Mouse (Mus musculus) mesoderm, embryonic 11.5 days (tissue): ENCODE measurements around the gene Olfr288.

Experiments
- DNase-seq: peaks from one replicate; pipeline ENCODE4 v3.0.0-alpha.2; 2012; ENCODE audit warnings: low read depth, low spot score

The Olfr288 gene

GRCm38 (mm10) chr15:98195442-98195841 lies at the start of gene Olfr288:
Olfr288 (minus strand) TSS chr15:98195542.
- no peak for DNase-seq

- DNase-seq, result no peak
These were observed 40.1 kb upstream of the Olfr288 start for GRCm38 (mm10) chr15:98235442-98235841.

- no peak for DNase-seq
These were observed 39.0 kb upstream of the Olfr288 start, which contains the start of gene Olfr286 for GRCm38 (mm10) chr15:98234350-98234749. Olfr286 (minus strand) TSS chr15:98234450.

DNA sequence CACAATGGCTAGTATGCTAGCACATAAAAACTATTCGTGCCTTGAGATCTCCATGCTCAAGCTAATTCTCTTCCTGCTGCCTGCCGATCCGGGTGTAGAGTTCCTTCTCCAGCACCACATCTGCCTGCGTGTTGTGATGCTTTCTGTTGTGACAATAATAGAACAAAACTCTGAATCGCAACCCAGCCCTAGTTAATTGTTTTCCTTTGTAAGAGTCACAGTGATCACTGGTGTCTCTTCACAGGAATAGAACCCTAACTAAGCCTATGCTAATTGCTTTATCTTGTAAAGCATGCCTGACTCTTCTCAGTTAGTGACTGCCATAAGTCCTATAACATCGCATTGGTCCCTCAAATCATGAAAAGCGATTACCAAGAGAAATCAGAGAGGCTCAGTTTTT lies 30.8 kb upstream of the Olfr288 start:
- no peak for DNase-seq

GRCm38 (mm10) chr15:98225610-98226009 lies 30.3 kb upstream of the Olfr288 start:
- no peak for DNase-seq

DNA sequence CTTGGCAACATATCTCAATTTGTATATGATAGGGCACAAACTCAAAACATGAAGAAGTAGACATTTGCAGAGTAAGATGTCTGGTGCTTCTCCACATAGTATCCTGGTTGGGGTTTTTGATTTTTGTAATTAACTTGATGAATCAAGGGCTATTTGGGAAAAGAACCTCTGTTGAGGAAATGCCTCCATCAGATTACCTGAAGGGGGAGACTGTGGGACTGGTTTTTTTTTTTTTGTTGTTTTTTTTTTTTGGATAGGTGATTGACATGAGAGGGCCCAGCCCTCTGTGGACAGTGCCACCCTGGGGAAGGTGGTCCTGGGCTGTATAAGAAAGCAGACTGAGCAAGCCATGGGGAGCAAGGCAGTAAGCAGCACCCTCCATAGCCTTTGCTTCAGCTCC lies 27.0 kb upstream of the Olfr288 start:
- no peak for DNase-seq

GRCm38 (mm10) chr15:98220877-98221276 lies 25.5 kb upstream of the Olfr288 start, which contains the start of the genes Gm44579 and Olfr287:
Gm44579 (minus strand) TSS chr15:98220977.
Olfr287 (minus strand) TSS chr15:98221056.
- no peak for DNase-seq

DNA sequence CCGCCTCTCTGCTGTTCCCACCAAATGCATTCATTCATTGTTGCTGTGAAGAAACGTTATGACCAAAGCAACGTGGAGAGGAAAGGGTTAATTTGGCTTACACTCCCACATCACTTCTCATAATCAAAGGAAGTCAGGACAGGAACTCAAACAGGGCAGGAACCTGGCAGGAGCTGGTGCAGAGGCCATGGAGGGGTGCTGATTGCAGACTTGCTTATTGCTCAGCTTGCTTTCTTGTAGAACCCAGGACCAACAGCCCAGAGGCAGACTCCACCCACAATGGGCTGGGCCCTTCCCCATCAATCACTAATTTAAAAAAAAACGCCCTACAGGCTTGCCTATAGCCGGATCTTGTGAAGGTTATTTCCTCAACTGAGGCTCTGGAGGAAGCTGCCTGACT lies 18.8 kb upstream of the Olfr288 start:
- DNase-seq, result no peak

- no peak for DNase-seq
These were observed 18.1 kb upstream of the Olfr288 start for GRCm38 (mm10) chr15:98213336-98213870.

GRCm38 (mm10) chr15:98209676-98210075 lies 14.3 kb upstream of the Olfr288 start:
- DNase-seq, result no peak

GRCm38 (mm10) chr15:98184456-98184855 lies 10.9 kb downstream of the Olfr288 start:
- DNase-seq, result no peak

- DNase-seq, result no peak
These were observed 13.3 kb downstream of the Olfr288 start for GRCm38 (mm10) chr15:98181856-98182570.

GRCm38 (mm10) chr15:98181132-98181711 lies 14.1 kb downstream of the Olfr288 start:
- peak; percentile 94 for DNase-seq

GRCm38 (mm10) chr15:98180567-98181131 lies 14.7 kb downstream of the Olfr288 start:
- DNase-seq, result no peak

DNA sequence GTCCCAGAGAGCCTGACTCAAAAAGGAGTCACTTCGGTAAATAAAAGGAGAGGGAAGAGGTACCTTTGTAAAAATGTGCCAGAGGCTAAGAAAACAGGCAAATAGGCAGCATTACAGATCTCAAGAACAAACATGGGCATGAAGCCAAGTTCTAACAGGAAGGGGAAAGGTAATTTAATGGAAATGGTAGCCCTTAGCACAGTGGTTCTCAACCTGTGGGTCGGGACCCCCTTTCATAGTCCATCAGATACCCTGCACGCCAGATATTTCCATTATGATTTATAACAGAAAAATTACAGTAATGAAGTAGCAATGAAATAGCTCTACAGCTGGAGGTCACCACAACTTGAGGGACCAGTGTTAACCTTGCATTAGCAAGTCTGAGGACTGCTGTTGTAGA lies 18.0 kb downstream of the Olfr288 start:
- no peak for DNase-seq

DNA sequence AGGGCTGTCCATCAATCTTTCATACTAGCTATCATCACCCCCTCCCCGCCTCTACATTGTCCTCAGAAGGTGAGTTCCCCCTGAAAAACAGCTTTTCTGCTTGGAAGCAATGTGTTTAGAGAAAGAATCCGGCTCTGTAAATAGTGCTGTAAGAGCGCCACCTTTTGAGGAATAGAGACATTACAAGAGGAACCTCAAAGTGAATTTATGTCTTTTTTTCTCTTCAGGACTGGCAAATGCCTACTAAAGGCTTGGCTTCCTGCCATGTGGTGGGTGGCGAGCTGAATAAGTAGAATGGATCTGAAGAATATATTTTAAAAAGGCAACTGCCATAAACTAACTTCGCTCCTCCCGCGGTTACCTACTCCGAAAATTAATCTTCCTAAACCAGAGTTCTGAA lies 21.5 kb downstream of the Olfr288 start:
- DNase-seq, result peak; percentile 66

DNA sequence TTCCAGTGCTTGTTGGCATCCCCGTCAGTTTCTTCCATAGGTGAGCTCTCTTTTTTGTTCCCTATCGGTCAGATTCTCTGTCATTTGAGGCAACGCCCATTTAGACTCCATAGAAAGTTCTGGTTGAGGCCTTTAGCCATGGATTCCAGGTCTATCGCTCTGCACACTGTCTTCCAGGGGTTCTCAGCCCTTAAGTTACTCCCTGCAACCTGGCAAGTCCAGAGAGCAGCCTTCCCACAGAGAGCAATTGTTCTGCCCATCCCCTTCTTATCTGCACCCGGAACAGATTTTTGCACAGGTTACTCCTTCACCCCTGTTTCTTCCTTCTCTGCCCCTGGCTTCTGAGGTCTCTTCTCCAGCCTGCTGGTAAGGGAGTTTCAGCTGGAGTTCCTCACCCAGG lies 23.2 kb downstream of the Olfr288 start:
- no peak for DNase-seq

DNA sequence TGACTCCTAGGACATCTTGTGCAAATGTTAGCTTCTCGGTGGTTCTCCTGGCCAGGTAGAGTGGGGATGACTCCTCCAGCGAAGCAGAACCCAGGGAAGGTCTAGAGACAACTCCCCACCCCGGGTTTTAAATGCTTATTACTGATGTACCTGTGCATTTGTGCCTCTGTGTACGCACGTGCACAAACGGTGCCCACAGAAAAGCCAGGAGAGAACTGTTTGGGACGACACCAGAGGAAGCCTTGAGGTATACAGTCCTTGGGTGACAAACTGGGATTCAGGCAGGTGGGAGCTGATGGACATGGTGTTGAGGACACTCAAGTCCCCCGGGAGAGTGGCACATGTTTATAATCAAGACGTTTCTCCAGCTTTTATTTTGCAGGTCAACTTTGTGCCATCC lies 24.4 kb downstream of the Olfr288 start:
- no peak for DNase-seq

DNA sequence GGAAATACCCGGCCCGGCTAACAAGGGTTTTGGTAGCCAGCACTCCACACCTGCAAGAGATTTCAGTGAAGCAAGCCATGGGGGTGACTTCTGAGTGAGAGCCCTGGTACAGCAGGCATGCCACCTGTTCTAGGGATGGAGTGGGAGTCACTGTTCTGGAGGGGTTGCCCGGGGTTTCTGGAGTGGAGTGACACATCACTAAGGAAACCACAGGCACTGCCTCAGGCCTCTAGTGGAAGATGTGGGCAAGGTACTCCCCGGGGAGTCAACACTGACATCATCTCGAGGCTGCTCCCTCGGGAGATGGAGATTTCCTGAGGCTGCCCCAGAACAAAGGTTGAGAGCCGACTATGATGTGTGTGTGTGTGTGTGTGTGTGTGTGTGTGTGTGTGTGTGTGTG lies 25.0 kb downstream of the Olfr288 start:
- peak; percentile 57 for DNase-seq

GRCm38 (mm10) chr15:98168622-98169004 lies 26.7 kb downstream of the Olfr288 start:
- DNase-seq, result no peak

GRCm38 (mm10) chr15:98167645-98168621 lies 27.4 kb downstream of the Olfr288 start:
- peak; percentile 95 for DNase-seq
